Mouse (Mus musculus): Measurements from ENCODE around the gene Lrp5. TPM values are rescaled to one million over a fixed set of nuclear protein-coding genes. Genes with fewer than 3 reads are reported as not detected.

Gene Lrp5
- 10 to 100 TPM; 50.6 to 51.0 TPM for total RNA-seq (2021)

GRCm38 (mm10) chr19:3686215-3686894 lies at the start of gene Lrp5:
Lrp5 (minus strand) TSS chr19:3686564.
- DNase-seq, result peak; percentile 60 to 75
- intact Hi-C loops (cut with DNase I), result loop anchor here (2.0 kb wide), 1 partner anchor 60 kb away; no protein-coding TSS in a partner anchor

GRCm38 (mm10) chr19:3736001-3736400 lies 49.6 kb upstream of the Lrp5 start:
- no peak for DNase-seq
- intact Hi-C loops (cut with DNase I), result no loop called here

- DNase-seq, result no peak
- intact Hi-C loops (cut with DNase I), result no loop called here
Observed at GRCm38 (mm10) chr19:3730781-3731646, 44.6 kb upstream of the Lrp5 start.

GRCm38 (mm10) chr19:3728901-3729300 lies 42.5 kb upstream of the Lrp5 start:
- intact Hi-C loops (cut with DNase I), result no loop called here
- no peak for DNase-seq

DNA sequence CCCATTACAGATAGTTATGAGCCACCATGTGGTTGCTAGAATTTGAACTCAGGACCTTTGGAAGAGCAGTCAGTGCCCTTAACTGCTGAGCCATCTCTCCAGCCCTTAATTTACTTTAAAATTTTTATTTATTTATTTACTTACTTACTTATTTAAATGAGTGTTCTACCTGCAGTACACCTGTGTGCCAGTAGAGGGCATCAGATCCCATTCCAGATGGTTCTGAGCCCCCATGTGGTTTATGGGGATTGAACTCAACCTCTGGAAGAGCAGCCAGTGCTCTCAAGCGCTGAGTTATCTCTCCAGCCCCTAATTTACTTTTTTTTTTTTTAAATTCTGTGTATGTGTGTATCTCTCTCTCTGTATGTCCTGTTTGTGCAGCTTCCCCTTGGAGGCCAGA lies 38.4 kb upstream of the Lrp5 start:
- intact Hi-C loops (cut with DNase I), result loop anchor here (5.0 kb wide), 1 partner anchor 258 kb away; no protein-coding TSS in a partner anchor

DNA sequence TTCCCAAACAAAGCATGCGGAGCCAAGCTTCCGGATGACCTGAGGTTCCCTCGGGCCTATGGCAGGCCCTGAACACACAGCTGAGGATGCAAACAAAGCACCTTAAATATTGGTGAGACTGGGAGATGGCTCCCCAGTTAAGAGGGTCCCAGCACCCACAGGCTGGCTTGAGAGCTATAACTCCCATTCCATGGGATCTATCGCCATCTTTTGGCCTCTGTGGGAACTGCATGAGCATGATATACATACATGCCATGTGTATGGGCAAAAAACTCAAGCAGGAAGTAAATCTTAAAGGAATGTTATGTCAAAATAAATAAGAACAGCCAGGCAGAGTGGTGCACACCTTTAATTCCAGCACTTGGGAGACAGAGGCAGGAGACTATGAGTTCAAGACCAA lies 37.5 kb upstream of the Lrp5 start:
- intact Hi-C loops (cut with DNase I), result loop anchor here (5.0 kb wide), 1 partner anchor 258 kb away; no protein-coding TSS in a partner anchor
- DNase-seq, result peak in 1 of 2 experiments; percentile 37

More for the DNA sequence above, 38.4 kb upstream of the Lrp5 start:
- peak; percentile 64 to 83 for DNase-seq

- DNase-seq, result no peak
- intact Hi-C loops (cut with DNase I), result loop anchor here (5.0 kb wide), 1 partner anchor 259 kb away; no protein-coding TSS in a partner anchor
Observed at GRCm38 (mm10) chr19:3723170-3723569, 36.8 kb upstream of the Lrp5 start.

- intact Hi-C loops (cut with DNase I), result loop anchor here (1.0 kb wide), 1 partner anchor 96 kb away; no protein-coding TSS in a partner anchor
- peak; percentile 75 to 80 for DNase-seq
Observed at GRCm38 (mm10) chr19:3719362-3719891, 33.1 kb upstream of the Lrp5 start.

GRCm38 (mm10) chr19:3718481-3719361 lies 32.4 kb upstream of the Lrp5 start:
- peak; percentile 72 to 84 for DNase-seq
- intact Hi-C loops (cut with DNase I), result loop anchor here (1.0 kb wide), 1 partner anchor 95 kb away; no protein-coding TSS in a partner anchor

- DNase-seq, result no peak
- intact Hi-C loops (cut with DNase I), result no loop called here
Observed at GRCm38 (mm10) chr19:3714381-3714780, 28.0 kb upstream of the Lrp5 start.

- intact Hi-C loops (cut with DNase I), result no loop called here
- no peak for DNase-seq
Observed at GRCm38 (mm10) chr19:3710436-3710835, 24.1 kb upstream of the Lrp5 start.

DNA sequence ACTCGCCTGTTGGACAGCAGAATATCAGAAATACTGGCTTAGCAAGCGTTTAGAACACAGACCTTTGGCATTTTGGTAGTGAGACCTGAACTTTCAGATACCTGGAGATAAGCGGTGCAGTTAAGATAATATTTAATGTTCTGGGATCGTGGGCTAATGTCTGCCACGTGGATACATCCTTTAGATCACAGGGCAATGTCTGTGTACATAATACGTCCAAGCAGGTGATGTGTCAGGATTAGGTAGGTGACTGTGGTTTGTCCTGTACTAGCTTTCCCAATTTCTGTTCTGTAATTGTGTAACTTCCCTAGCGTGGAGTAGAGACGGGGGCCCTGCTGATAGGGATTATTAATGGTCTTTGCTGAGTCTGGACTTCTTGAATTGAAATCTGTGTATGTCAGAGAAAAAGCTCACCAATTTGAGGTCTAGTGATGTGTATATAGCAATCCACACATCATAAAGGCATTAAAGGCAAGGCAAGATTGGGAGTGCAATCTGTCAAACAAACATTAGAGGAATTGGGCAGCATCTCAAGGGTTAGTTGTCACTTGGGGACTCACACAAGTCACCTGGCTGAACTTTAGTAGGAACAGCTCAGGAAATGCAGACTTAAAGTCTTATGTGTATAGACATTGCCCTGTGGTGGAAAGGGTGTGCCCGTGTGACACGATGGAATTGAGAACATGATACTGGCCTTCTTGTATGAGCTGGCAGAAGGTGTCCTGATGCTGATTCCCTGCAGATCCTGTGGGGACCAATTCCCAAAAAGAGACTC lies 22.8 kb upstream of the Lrp5 start:
- intact Hi-C loops (cut with DNase I), result loop anchor here (5.0 kb wide), 1 partner anchor 132 kb away; the partner anchor contains the start of gene Ppp6r3

GRCm38 (mm10) chr19:3708078-3709012 lies 22.0 kb upstream of the Lrp5 start, which contains the start of gene 1810055G02Rik:
1810055G02Rik (plus strand) TSS chr19:3708293.
- intact Hi-C loops (cut with DNase I), result loop anchor here (5.0 kb wide), 1 partner anchor 131 kb away; the partner anchor contains the start of gene Ppp6r3
- DNase-seq, result peak; percentile 99

More for the DNA sequence above, 22.8 kb upstream of the Lrp5 start:
- no peak for DNase-seq

GRCm38 (mm10) chr19:3707553-3707952 lies 21.2 kb upstream of the Lrp5 start:
- intact Hi-C loops (cut with DNase I), result loop anchor here (5.0 kb wide), 1 partner anchor 130 kb away; the partner anchor contains the start of gene Ppp6r3
- no peak for DNase-seq

DNA sequence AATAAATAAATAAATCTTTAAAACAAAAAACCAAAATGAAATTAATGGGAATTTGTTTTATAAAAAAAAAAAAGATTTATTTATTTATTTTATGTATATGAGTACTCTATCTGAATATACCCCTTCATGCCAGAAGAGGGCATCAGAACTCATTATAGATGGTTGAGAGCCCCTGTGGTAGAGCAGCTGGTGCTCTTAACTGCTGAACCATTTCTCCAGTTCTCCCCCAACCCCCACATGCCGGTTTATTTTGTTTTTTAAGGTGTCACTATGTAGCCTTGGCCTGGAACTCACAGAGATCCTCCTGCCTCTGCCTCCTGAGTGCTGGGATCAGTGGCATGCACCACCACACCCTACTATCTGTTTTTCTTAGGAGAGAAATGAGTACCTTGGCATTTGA lies 19.9 kb upstream of the Lrp5 start:
- intact Hi-C loops (cut with DNase I), result loop anchor here (5.0 kb wide), 1 partner anchor 129 kb away; the partner anchor contains the start of gene Ppp6r3
- no peak for DNase-seq

DNA sequence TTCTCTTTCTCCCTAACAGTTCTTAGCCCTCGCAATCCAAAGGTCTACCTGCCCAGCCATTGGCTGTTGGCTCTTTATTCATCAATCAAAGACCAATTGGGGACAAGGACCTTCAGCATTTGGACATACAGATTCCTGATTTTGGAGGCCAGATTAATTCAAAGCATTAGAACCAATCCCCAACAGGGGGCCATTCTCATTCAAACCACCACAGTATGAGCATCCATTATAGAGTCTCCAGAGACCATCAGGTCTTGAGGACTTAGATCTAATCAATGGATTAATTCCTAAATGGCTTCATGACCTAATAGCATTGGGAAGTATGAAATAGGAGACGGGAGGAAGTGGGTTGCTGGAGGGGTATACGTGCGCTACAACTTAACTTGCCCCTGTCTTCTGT lies 16.1 kb upstream of the Lrp5 start:
- no peak for DNase-seq
- intact Hi-C loops (cut with DNase I), result no loop called here

- intact Hi-C loops (cut with DNase I), result loop anchor here (2.0 kb wide), 1 partner anchor 75 kb away; no protein-coding TSS in a partner anchor
- DNase-seq, result peak; percentile 80 to 89
Observed at GRCm38 (mm10) chr19:3699508-3700438, 13.4 kb upstream of the Lrp5 start.

Data from heart, postnatal 10 days (tissue).